Mouse (Mus musculus): ENCODE results near the gene Carhsp1. TPM values are rescaled to one million over a fixed set of nuclear protein-coding genes. Genes with fewer than 3 reads are reported as not detected.

Carhsp1 gene
- total and polyA plus RNA-seq, 3 experiments, result 19.5 to 28.0 TPM; not detected in 1

GRCm38 (mm10) chr16:8663022-8663421, 8.9 kb downstream of the Carhsp1 start:
- no peaks in the 10 kb centered on the region; the same call in 1 of the 2 replicates for H3K79me2 ChIP-seq (ENCODE audit: control insufficient read depth, insufficient read depth, low read length, poor library complexity)
- no peak overlapping the region for H3K9ac ChIP-seq (ENCODE audit: control insufficient read depth, low read depth, low read length, poor library complexity, severe bottlenecking)
- no peak for DNase-seq (ENCODE audit: low read depth, low spot score)
- peaks cover 6 to 17% of the 10 kb centered on the region in 2 experiments for H3K4me1 ChIP-seq (ENCODE audit: control insufficient read depth in 1 of 2, insufficient read depth in 2 of 2, low read length in 2 of 2)
- no peak overlapping the region for H3K4me3 ChIP-seq (ENCODE audit: control insufficient read depth in 1 of 2, insufficient read depth in 1 of 2, low read depth in 2 of 2, low read length in 2 of 2)
- H3K27ac ChIP-seq (ENCODE audit: control insufficient read depth, low read depth, low read length), result no peak overlapping the region
- peaks cover 0 to 10% of the 10 kb centered on the region in 2 experiments; a peak in 3 of 4 replicates for H3K36me3 ChIP-seq (ENCODE audit: control insufficient read depth in 1 of 2, insufficient read depth in 2 of 2, low read length in 2 of 2)
- no peaks in the 10 kb centered on the region for H3K27me3 ChIP-seq (ENCODE audit: control insufficient read depth in 1 of 2, insufficient read depth in 2 of 2, low read length in 2 of 2)
- TF ChIP-seq SIN3A (IDR thresholded peaks at IDR 0.05; ENCODE audit: low read length), result no peak
- no peaks in the 10 kb centered on the region for H3K9me3 ChIP-seq (replicated peaks; ENCODE audit: insufficient read depth, low read length)

GRCm38 (mm10) chr16:8658764-8659163, 13.2 kb downstream of the Carhsp1 start:
- Histone ChIP-seq H3K27me3 (ENCODE audit: control insufficient read depth in 1 of 2, insufficient read depth in 2 of 2, low read length in 2 of 2) (no peaks in the 10 kb centered on the region), H3K9ac (ENCODE audit: control insufficient read depth, low read depth, low read length, poor library complexity, severe bottlenecking) (no peak overlapping the region), H3K27ac (ENCODE audit: control insufficient read depth, low read depth, low read length) (no peak overlapping the region), H3K79me2 (ENCODE audit: control insufficient read depth, insufficient read depth, low read length, poor library complexity) (no peaks in the 10 kb centered on the region), H3K4me1 (ENCODE audit: control insufficient read depth in 1 of 2, insufficient read depth in 2 of 2, low read length in 2 of 2) (0 out of 4 replicates have a peak, but pooled peaks cover 0 to 4% of the 10 kb centered on the region in 2 experiments), H3K36me3 (ENCODE audit: control insufficient read depth in 1 of 2, insufficient read depth in 2 of 2, low read length in 2 of 2) (peaks cover 0 to 3% of the 10 kb centered on the region in 2 experiments; a peak in 3 of 4 replicates), H3K4me3 (ENCODE audit: control insufficient read depth in 1 of 2, insufficient read depth in 1 of 2, low read depth in 2 of 2, low read length in 2 of 2) (no peak overlapping the region), H3K9me3 (replicated peaks; ENCODE audit: insufficient read depth, low read length) (no peaks in the 10 kb centered on the region)
- DNase-seq (ENCODE audit: low read depth, low spot score), result no peak
- TF ChIP-seq POLR2A (IDR thresholded peaks at IDR 0.05; ENCODE audit: control insufficient read depth in 1 of 2, insufficient read depth in 1 of 2, low read depth in 1 of 2, low read length in 2 of 2, poor library complexity in 1 of 2) (peak in 1 of 2 experiments; percentile 37; a peak in 1 of 4 replicates), POLR2AphosphoS2 (IDR thresholded peaks at IDR 0.05; ENCODE audit: low read length) (peak; percentile 66; the same call in 1 of the 2 replicates), ZKSCAN1 (IDR thresholded peaks at IDR 0.05; ENCODE audit: low read depth, low read length) (no peak)

- no peak for DNase-seq (ENCODE audit: low read depth, low spot score)
- TF ChIP-seq POLR2A (IDR thresholded peaks at IDR 0.05; ENCODE audit: control insufficient read depth in 1 of 2, insufficient read depth in 1 of 2, low read depth in 1 of 2, low read length in 2 of 2, poor library complexity in 1 of 2), result peak in 1 of 2 experiments; percentile 23; a peak in 1 of 4 replicates
- peak; percentile 68 for TF ChIP-seq POLR2AphosphoS2 (IDR thresholded peaks at IDR 0.05; ENCODE audit: low read length)
- TF ChIP-seq EP300 (IDR thresholded peaks at IDR 0.05; ENCODE audit: low read depth in 1 of 2, low read length in 2 of 2), result no peak
- Histone ChIP-seq H3K27ac (ENCODE audit: control insufficient read depth, low read depth, low read length) (no peak overlapping the region), H3K79me2 (ENCODE audit: control insufficient read depth, insufficient read depth, low read length, poor library complexity) (no peaks in the 10 kb centered on the region), H3K4me1 (ENCODE audit: control insufficient read depth in 1 of 2, insufficient read depth in 2 of 2, low read length in 2 of 2) (0 out of 4 replicates have a peak, but pooled peaks cover 0 to 4% of the 10 kb centered on the region in 2 experiments), H3K9ac (ENCODE audit: control insufficient read depth, low read depth, low read length, poor library complexity, severe bottlenecking) (no peak overlapping the region), H3K27me3 (ENCODE audit: control insufficient read depth in 1 of 2, insufficient read depth in 2 of 2, low read length in 2 of 2) (no peaks in the 10 kb centered on the region), H3K4me3 (ENCODE audit: control insufficient read depth in 1 of 2, insufficient read depth in 1 of 2, low read depth in 2 of 2, low read length in 2 of 2) (no peak overlapping the region), H3K36me3 (ENCODE audit: control insufficient read depth in 1 of 2, insufficient read depth in 2 of 2, low read length in 2 of 2) (peaks cover 0 to 3% of the 10 kb centered on the region in 2 experiments; a peak in 3 of 4 replicates), H3K9me3 (replicated peaks; ENCODE audit: insufficient read depth, low read length) (no peaks in the 10 kb centered on the region)
These were observed 13.6 kb downstream of the Carhsp1 start for GRCm38 (mm10) chr16:8658349-8658748.

- Histone ChIP-seq H3K27ac (ENCODE audit: control insufficient read depth, low read depth, low read length) (no peak overlapping the region), H3K36me3 (ENCODE audit: control insufficient read depth in 1 of 2, insufficient read depth in 2 of 2, low read length in 2 of 2) (peaks cover 0 to 3% of the 10 kb centered on the region in 2 experiments; a peak in 2 of 4 replicates), H3K4me3 (ENCODE audit: control insufficient read depth in 1 of 2, insufficient read depth in 1 of 2, low read depth in 2 of 2, low read length in 2 of 2) (no peak overlapping the region), H3K79me2 (ENCODE audit: control insufficient read depth, insufficient read depth, low read length, poor library complexity) (no peaks in the 10 kb centered on the region), H3K9ac (ENCODE audit: control insufficient read depth, low read depth, low read length, poor library complexity, severe bottlenecking) (no peak overlapping the region), H3K27me3 (ENCODE audit: control insufficient read depth in 1 of 2, insufficient read depth in 2 of 2, low read length in 2 of 2) (no peaks in the 10 kb centered on the region), H3K9me3 (replicated peaks; ENCODE audit: insufficient read depth, low read length) (no peaks in the 10 kb centered on the region), H3K4me1 (ENCODE audit: control insufficient read depth in 1 of 2, insufficient read depth in 2 of 2, low read length in 2 of 2) (0 out of 4 replicates have a peak, but pooled peaks cover 0 to 4% of the 10 kb centered on the region in 2 experiments)
- DNase-seq (ENCODE audit: low read depth, low spot score), result no peak
- TF ChIP-seq TAL1 (IDR thresholded peaks at IDR 0.05; ENCODE audit: low read length) (no peak), RAD21 (IDR thresholded peaks at IDR 0.05; ENCODE audit: low read depth, low read length) (no peak), MYC (IDR thresholded peaks at IDR 0.05; ENCODE audit: low read depth, low read length) (no peak), POLR2A (IDR thresholded peaks at IDR 0.05; ENCODE audit: control insufficient read depth in 1 of 2, insufficient read depth in 1 of 2, low read depth in 1 of 2, low read length in 2 of 2, poor library complexity in 1 of 2) (no peak), GABPA (IDR thresholded peaks at IDR 0.05; ENCODE audit: low read depth, low read length) (no peak), TBP (IDR thresholded peaks at IDR 0.05; ENCODE audit: low read depth, low read length) (no peak), MAX (IDR thresholded peaks at IDR 0.05; ENCODE audit: low read length) (no peak), UBTF (IDR thresholded peaks at IDR 0.05; ENCODE audit: borderline replicate concordance, insufficient read depth, low read depth, low read length) (no peak)
These were observed 15.7 kb downstream of the Carhsp1 start for GRCm38 (mm10) chr16:8656256-8656655.

Measured in MEL (cell line).